Mouse (Mus musculus) urinary bladder, postnatal 14 days (tissue): Measurements from ENCODE around the gene Sept9.

Experiments
- DNase-seq: peaks from one replicate; pipeline ENCODE4 v3.0.0; 2021; ENCODE audit warnings: low spot score

Sept9 gene

GRCm38 (mm10) chr11:117199282-117200175 is at the start of gene Sept9:
Gene Sept9, plus strand, starts transcription at chr11:117199661.
- DNase-seq = peak; percentile 66

GRCm38 (mm10) chr11:117150467-117150966 is 48.9 kb upstream of the Sept9 start:
- no peak for DNase-seq

GRCm38 (mm10) chr11:117151461-117151860 is 48.0 kb upstream of the Sept9 start:
- no peak for DNase-seq

GRCm38 (mm10) chr11:117152541-117152940 is 46.9 kb upstream of the Sept9 start:
- no peak for DNase-seq

DNA sequence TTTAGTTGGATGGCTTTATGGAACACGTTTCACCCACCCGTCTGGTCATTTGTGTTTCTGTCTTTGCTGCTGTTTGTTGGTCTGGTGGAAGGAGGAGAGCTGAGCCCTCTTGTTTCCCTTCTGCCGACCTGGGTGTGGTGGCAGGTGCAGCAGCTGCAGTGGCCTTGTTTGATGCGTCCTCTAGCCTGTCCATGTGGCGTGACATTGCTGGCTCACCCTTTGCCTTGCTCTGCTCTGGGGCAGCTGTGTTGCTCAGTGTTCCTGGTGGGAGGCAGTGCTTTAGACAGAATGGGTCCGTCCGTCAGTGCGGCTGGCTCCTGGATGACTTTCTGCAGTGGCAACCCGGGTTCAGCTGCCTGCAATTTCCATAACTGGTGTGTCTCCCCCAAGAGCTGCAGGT is 45.9 kb upstream of the Sept9 start:
- DNase-seq = no peak

DNA sequence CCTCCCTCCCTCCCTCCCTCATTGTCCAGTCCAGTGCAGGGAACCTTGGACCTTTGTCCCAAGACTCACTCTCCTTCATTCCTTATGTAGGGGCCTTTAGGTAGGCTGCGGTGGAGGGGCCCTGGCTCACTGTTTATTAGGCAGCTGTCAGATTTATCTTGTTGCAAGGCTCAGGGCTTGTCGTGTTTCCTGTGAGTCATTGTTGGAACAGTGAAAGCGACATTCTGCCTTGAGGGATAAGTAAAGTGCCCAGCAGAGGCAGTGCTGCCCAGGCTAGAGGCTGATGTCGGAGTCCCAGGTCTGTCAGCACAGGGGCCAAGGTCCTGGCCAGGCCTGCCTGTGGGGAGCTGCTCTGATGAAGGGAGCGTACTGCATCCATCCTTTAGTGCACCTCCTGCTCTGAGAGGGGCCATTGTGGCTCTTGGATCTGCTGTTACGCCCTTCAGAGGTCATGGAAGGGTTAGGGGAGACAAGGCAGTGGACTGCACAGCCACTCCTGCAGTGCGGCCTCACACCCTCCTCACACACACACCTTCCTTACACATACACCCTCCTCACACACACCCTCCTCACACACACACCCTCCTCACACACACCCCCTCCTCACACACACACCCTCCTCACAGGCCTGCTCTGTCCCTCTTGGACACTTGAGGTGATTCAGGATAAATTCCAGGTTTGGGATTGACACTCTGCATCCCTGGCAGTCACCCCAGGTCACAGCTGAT is 45.2 kb upstream of the Sept9 start:
- DNase-seq = no peak

DNA sequence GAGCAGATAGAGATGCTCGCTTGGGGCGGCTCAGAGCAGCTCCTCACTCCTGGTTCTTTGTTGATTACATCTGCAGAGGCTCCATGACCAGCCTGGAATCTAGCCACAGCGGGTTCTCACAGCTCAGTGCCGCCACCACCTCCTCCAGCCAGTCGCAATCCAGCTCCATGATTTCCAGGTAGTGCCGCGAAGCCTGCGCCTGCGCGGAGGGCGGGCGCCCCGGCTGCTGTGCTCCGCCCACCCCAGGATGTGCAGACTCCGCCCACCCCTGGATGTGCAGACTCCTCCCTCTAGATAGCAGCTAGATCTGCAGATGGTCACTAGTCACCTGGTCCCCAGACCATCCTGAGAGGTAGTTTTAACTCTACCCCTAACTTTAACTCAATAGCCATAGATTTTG is 42.7 kb upstream of the Sept9 start:
- no peak for DNase-seq

GRCm38 (mm10) chr11:117158343-117158742 is 41.1 kb upstream of the Sept9 start:
- DNase-seq = no peak

GRCm38 (mm10) chr11:117159257-117159945 is 40.1 kb upstream of the Sept9 start:
- DNase-seq = no peak

- DNase-seq = no peak
These were observed 39.5 kb upstream of the Sept9 start for GRCm38 (mm10) chr11:117159946-117160307.

DNA sequence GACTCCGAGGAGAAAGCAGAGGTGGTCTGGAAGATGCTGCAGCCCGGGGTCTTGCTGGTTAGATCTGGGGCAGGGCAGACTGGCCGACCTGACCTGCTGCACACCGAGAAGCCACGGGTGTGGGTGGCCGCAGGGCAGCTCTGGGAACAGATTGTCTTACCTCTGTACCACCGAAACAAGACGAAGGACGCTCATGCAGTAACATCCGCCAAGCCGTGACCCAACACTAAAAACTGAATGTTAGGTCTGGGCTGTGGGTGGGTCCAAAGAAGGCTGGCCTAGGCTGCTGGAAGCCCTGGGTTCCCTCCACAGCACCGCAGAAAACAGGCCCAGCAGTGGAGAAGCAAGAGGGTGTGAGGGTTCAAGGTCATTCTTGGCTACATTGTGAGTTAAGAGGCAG is 38.7 kb upstream of the Sept9 start:
- no peak for DNase-seq

GRCm38 (mm10) chr11:117161574-117161973 is 37.9 kb upstream of the Sept9 start:
- no peak for DNase-seq

GRCm38 (mm10) chr11:117163098-117163497 is 36.4 kb upstream of the Sept9 start:
- DNase-seq = no peak

- no peak for DNase-seq
These were observed 35.7 kb upstream of the Sept9 start for GRCm38 (mm10) chr11:117163771-117164170.

DNA sequence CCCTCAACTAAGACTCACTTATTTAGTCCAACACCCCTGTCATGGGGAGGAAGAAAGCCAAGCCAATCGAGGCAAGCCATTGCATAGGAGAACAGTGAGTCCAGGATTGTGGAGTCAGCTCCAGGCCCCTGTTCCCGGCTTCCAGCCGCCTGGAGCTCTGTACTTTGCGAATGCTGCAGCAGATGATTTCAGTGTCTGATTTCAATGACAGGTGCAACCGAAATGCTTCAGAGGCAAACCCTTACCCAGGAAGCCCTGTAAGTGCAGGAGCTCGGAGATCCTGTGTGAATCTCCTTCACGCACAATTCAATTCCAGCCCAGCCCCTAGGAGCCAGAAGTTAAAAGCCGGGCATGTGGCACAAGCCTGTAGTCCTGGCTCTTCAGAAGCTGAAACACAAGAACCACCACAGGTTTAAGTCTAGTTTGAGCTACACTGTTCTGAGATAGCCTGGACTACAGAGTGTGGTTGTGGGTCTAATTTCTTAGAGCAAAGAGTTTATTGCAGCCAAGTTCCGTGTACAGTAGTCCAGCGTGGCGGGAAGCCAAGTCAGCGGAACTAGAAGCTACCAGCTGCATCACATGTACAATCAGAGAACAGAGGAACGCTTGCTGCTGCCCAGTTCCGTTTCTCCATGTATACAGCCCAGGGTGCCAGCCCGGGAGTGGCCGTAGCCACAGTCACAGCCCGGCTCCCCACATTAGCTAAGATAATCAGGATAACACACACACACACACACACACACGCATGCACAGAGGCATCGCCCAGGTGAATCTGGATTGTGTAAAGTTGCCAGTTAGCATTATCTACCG is 31.0 kb upstream of the Sept9 start:
- DNase-seq = peak; percentile 62

DNA sequence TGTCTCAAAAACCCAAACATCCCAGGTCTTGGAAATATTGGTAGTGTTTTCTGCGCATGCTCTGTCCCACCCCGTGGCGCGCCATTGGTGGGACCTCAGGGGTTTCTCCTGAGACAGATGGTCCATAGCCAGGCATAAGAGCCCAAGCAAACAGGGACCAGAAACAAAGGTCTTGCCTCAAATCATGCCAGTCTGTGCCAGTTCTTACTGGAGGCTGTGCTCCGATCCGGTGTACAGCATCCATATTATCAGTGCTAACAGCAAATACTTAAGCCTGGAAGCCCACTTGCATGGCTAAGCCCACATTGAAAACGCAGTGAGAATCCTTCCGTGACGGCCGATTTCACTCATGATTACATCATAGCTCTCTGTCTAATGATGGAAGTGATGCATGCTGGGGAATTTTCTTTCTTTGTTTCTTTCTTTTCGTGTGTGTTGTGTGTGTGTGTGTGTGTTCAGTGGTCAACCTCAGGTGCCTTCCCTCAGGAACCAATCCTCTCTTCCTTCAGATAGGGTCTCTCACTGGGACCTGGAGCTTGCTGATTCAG is 30.3 kb upstream of the Sept9 start:
- DNase-seq = no peak

DNA sequence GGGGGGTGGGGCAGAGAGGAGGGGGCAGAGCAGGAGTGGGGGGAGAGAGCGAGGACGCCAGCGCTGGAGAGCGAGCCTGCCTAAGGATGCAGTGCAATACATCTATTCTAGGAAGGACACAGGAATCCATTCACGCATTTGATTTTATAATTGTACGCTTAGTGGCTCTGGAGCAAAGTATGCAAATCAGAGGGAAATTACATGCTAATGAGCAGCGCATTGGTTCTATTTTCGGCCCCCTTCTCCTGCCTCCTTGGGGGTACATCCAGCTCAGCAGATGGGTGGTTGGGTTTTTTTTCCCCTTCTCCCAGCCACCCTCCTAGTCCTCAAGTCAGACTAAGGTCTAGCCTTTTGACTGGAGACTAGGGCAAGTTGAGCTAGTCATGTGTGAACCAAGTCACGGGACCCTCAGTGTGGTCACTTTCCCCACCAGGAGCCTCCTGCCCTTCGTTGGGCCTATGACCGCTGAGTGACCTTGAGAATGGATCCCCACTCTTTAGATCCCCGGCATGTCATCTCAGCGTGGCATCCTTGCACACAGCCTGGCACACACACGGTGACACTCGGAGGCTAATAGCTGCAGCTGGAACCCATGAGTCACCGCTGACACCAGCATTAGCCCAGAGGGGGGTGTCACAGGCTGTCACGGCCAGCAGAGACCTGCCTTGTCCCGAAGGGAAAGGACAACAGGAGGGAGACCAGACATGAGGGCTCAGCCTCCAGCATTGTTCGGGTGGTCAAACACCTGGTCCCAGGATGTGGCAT is 29.5 kb upstream of the Sept9 start:
- no peak for DNase-seq

DNA sequence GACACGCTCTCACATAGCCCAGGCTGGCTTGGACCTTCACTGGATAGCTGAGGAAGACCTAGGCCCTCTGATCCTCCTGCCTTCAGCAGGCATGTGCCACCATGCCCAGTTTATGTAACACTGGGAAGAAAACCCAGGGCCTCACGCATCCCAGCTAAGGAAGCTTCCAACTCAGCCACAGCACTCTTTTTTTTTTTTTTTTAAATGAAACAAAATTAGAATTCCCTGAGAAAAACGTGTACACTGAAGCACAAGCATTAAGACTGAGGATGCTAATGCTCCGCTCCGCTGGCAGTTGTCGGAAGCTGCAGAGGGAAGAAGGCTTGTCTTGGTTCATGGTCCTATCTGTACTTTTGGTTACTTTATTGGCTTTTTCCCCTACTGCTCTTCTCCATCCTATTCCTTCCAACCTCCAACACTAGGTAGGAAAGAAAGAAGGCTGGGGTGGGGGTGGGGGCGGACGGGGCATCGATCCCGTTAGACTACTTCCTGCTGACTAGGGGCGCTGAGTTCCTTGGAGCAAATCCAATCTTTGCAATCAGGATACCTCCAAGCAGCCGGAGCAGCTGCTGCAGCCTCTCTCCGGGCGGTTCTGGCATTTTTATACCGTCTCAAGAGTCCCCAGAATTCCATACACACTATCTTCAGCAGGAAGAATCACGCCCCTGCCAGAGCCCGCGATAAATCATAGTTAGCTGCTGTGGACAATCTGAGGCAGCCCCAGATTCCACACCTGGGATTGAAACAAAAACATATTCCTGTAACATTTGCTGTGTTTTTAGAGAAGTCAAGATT is 25.2 kb upstream of the Sept9 start:
- DNase-seq = no peak

- DNase-seq = peak; percentile 62
These were observed 24.5 kb upstream of the Sept9 start for GRCm38 (mm10) chr11:117174924-117175323.

DNA sequence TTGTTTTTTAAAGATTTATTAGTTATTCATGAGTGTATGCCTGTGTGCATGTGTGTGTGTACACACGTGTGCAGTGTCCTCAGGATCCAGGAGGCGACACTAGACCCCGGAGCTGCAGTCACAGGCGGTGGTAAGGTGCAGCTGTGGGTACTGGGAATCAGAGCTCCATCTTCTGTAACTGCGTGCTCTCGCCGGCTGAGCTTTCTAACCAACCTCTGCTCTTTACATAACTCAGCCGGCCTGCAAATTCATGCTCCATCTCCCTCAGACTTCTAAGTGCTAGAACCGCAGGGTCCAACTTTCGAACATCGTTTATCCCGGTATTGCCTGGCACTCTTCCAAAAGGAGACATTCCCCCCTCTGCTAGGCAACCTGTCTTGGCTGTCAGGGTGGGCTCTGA is 24.0 kb upstream of the Sept9 start:
- DNase-seq = no peak
